Mouse (Mus musculus): ENCODE measurements around the gene Zdhhc21. TPM values are rescaled to one million over a fixed set of nuclear protein-coding genes. Genes with fewer than 3 reads are reported as not detected.

Zdhhc21 gene
- 11.5 and 13.8 TPM in 2 replicates for polyA plus RNA-seq (2014; fragmentation: Nextera tagmentation; extraction: Ambion mirVana)

- ATAC-seq (replicated peaks; ENCODE audit: insufficient number of reproducible peaks, low FRiP score, low TSS enrichment, low read depth): peak; percentile 92
- WGBS: under 1% methylated on average over 64 of the region's 82 CpGs
These were observed at the start of gene Zdhhc21 for GRCm38 (mm10) chr4:82859131-82860125. Gene Zdhhc21 (minus strand): TSS chr4:82859958.

GRCm38 (mm10) chr4:82895227-82895626 is 35.5 kb upstream of the Zdhhc21 start:
- Histone ChIP-seq H3K36me3 (replicated peaks; ENCODE audit: control insufficient read depth, insufficient read depth, low read depth, low read length) (no peaks in the 10 kb centered on the region), H3K4me3 (ENCODE audit: low read depth, low read length) (no peak overlapping the region), H3K9ac (replicated peaks; ENCODE audit: low read length) (no peak overlapping the region), H3K27ac (replicated peaks; ENCODE audit: low read depth, low read length) (no peak overlapping the region), H3K4me2 (ENCODE audit: low read depth, low read length) (no peak overlapping the region), H3K27me3 (ENCODE audit: control insufficient read depth, insufficient read depth, low read length) (no peaks in the 10 kb centered on the region), H3K4me1 (ENCODE audit: control insufficient read depth, insufficient read depth, low read length) (no peaks in the 10 kb centered on the region), H3K9me3 (replicated peaks; ENCODE audit: control insufficient read depth, low read length) (no peaks in the 10 kb centered on the region)
- DNase-seq (ENCODE audit: low spot score) (no peak), ATAC-seq (replicated peaks; ENCODE audit: insufficient number of reproducible peaks, low FRiP score, low TSS enrichment, low read depth) (no peak)
- 89% methylated on average over 10 of the region's 10 CpGs for WGBS

More at GRCm38 (mm10) chr4:82859131-82860125, at the start of gene Zdhhc21:
- H3K9ac ChIP-seq (replicated peaks; ENCODE audit: low read length): peak within 1 kb of the TSS; percentile 92
- peak within 1 kb of the TSS; percentile 78 for H3K4me2 ChIP-seq (ENCODE audit: low read depth, low read length)
- H3K4me1 ChIP-seq (ENCODE audit: control insufficient read depth, insufficient read depth, low read length): peaks cover 2% of the 10 kb centered on the region
- H3K4me3 ChIP-seq (ENCODE audit: low read depth, low read length): peak within 1 kb of the TSS; percentile 87
- no peaks in the 10 kb centered on the region for H3K36me3 ChIP-seq (replicated peaks; ENCODE audit: control insufficient read depth, insufficient read depth, low read depth, low read length)
- H3K27ac ChIP-seq (replicated peaks; ENCODE audit: low read depth, low read length): peak within 1 kb of the TSS; percentile 47
- peak; percentile 71 for DNase-seq (ENCODE audit: low spot score)
- H3K27me3 ChIP-seq (ENCODE audit: control insufficient read depth, insufficient read depth, low read length): no peaks in the 10 kb centered on the region
- H3K9me3 ChIP-seq (replicated peaks; ENCODE audit: control insufficient read depth, low read length): no peaks in the 10 kb centered on the region

- WGBS: 78% methylated on average over 5 of the region's 5 CpGs
- no peak for ATAC-seq (replicated peaks; ENCODE audit: insufficient number of reproducible peaks, low FRiP score, low TSS enrichment, low read depth)
- no peak overlapping the region for H3K27ac ChIP-seq (replicated peaks; ENCODE audit: low read depth, low read length)
These were observed 32.5 kb upstream of the Zdhhc21 start for GRCm38 (mm10) chr4:82892247-82892646.

GRCm38 (mm10) chr4:82891566-82891965 is 31.8 kb upstream of the Zdhhc21 start:
- Histone ChIP-seq H3K27me3 (ENCODE audit: control insufficient read depth, insufficient read depth, low read length) (no peaks in the 10 kb centered on the region), H3K9me3 (replicated peaks; ENCODE audit: control insufficient read depth, low read length) (no peaks in the 10 kb centered on the region), H3K27ac (replicated peaks; ENCODE audit: low read depth, low read length) (no peak overlapping the region), H3K4me2 (ENCODE audit: low read depth, low read length) (no peak overlapping the region), H3K4me1 (ENCODE audit: control insufficient read depth, insufficient read depth, low read length) (no peaks in the 10 kb centered on the region), H3K36me3 (replicated peaks; ENCODE audit: control insufficient read depth, insufficient read depth, low read depth, low read length) (no peaks in the 10 kb centered on the region), H3K9ac (replicated peaks; ENCODE audit: low read length) (no peak overlapping the region), H3K4me3 (ENCODE audit: low read depth, low read length) (no peak overlapping the region)
- WGBS: 66% methylated on average over 2 of the region's 2 CpGs
- no peak for DNase-seq (ENCODE audit: low spot score)
- ATAC-seq (replicated peaks; ENCODE audit: insufficient number of reproducible peaks, low FRiP score, low TSS enrichment, low read depth): no peak

More at GRCm38 (mm10) chr4:82892247-82892646, 32.5 kb upstream of the Zdhhc21 start:
- Histone ChIP-seq H3K36me3 (replicated peaks; ENCODE audit: control insufficient read depth, insufficient read depth, low read depth, low read length) (no peaks in the 10 kb centered on the region), H3K4me3 (ENCODE audit: low read depth, low read length) (no peak overlapping the region), H3K27me3 (ENCODE audit: control insufficient read depth, insufficient read depth, low read length) (no peaks in the 10 kb centered on the region), H3K9me3 (replicated peaks; ENCODE audit: control insufficient read depth, low read length) (no peaks in the 10 kb centered on the region), H3K9ac (replicated peaks; ENCODE audit: low read length) (no peak overlapping the region), H3K4me2 (ENCODE audit: low read depth, low read length) (no peak overlapping the region), H3K4me1 (ENCODE audit: control insufficient read depth, insufficient read depth, low read length) (no peaks in the 10 kb centered on the region)
- no peak for DNase-seq (ENCODE audit: low spot score)

- ATAC-seq (replicated peaks; ENCODE audit: insufficient number of reproducible peaks, low FRiP score, low TSS enrichment, low read depth) (peak; percentile 85), DNase-seq (ENCODE audit: low spot score) (peak; percentile 89)
- H3K4me3 ChIP-seq (ENCODE audit: low read depth, low read length): no peak overlapping the region
- no peak overlapping the region for H3K9ac ChIP-seq (replicated peaks; ENCODE audit: low read length)
- H3K27me3 ChIP-seq (ENCODE audit: control insufficient read depth, insufficient read depth, low read length): no peaks in the 10 kb centered on the region
- H3K4me1 ChIP-seq (ENCODE audit: control insufficient read depth, insufficient read depth, low read length): no peaks in the 10 kb centered on the region
- H3K36me3 ChIP-seq (replicated peaks; ENCODE audit: control insufficient read depth, insufficient read depth, low read depth, low read length): no peaks in the 10 kb centered on the region
- H3K9me3 ChIP-seq (replicated peaks; ENCODE audit: control insufficient read depth, low read length): no peaks in the 10 kb centered on the region
- H3K4me2 ChIP-seq (ENCODE audit: low read depth, low read length): no peak overlapping the region
- peak overlapping the region; percentile 52; the same call in 1 of the 2 replicates for H3K27ac ChIP-seq (replicated peaks; ENCODE audit: low read depth, low read length)
- WGBS: 36% methylated on average over 7 of the region's 7 CpGs
These were observed 31.3 kb upstream of the Zdhhc21 start for GRCm38 (mm10) chr4:82891049-82891448.

- 76% methylated on average over 4 of the region's 4 CpGs for WGBS
- peak; percentile 12 for ATAC-seq (replicated peaks; ENCODE audit: insufficient number of reproducible peaks, low FRiP score, low TSS enrichment, low read depth)
- Histone ChIP-seq H3K4me2 (ENCODE audit: low read depth, low read length) (no peak overlapping the region), H3K4me1 (ENCODE audit: control insufficient read depth, insufficient read depth, low read length) (no peaks in the 10 kb centered on the region), H3K27ac (replicated peaks; ENCODE audit: low read depth, low read length) (peak overlapping the region; percentile 52; the same call in 1 of the 2 replicates), H3K9me3 (replicated peaks; ENCODE audit: control insufficient read depth, low read length) (no peaks in the 10 kb centered on the region), H3K4me3 (ENCODE audit: low read depth, low read length) (no peak overlapping the region), H3K36me3 (replicated peaks; ENCODE audit: control insufficient read depth, insufficient read depth, low read depth, low read length) (no peaks in the 10 kb centered on the region), H3K27me3 (ENCODE audit: control insufficient read depth, insufficient read depth, low read length) (no peaks in the 10 kb centered on the region), H3K9ac (replicated peaks; ENCODE audit: low read length) (no peak overlapping the region)
- DNase-seq (ENCODE audit: low spot score): no peak
These were observed 30.8 kb upstream of the Zdhhc21 start for GRCm38 (mm10) chr4:82890585-82890984.

- Histone ChIP-seq H3K27ac (replicated peaks; ENCODE audit: low read depth, low read length) (no peak overlapping the region), H3K9me3 (replicated peaks; ENCODE audit: control insufficient read depth, low read length) (no peaks in the 10 kb centered on the region), H3K9ac (replicated peaks; ENCODE audit: low read length) (no peak overlapping the region), H3K36me3 (replicated peaks; ENCODE audit: control insufficient read depth, insufficient read depth, low read depth, low read length) (no peaks in the 10 kb centered on the region), H3K4me2 (ENCODE audit: low read depth, low read length) (no peak overlapping the region), H3K27me3 (ENCODE audit: control insufficient read depth, insufficient read depth, low read length) (no peaks in the 10 kb centered on the region), H3K4me1 (ENCODE audit: control insufficient read depth, insufficient read depth, low read length) (no peaks in the 10 kb centered on the region), H3K4me3 (ENCODE audit: low read depth, low read length) (no peak overlapping the region)
- ATAC-seq (replicated peaks; ENCODE audit: insufficient number of reproducible peaks, low FRiP score, low TSS enrichment, low read depth) (no peak), DNase-seq (ENCODE audit: low spot score) (no peak)
- 75% methylated on average over 2 of the region's 2 CpGs for WGBS
These were observed 26.4 kb upstream of the Zdhhc21 start for GRCm38 (mm10) chr4:82886148-82886547.

- H3K4me1 ChIP-seq (ENCODE audit: control insufficient read depth, insufficient read depth, low read length): no peaks in the 10 kb centered on the region
- no peaks in the 10 kb centered on the region for H3K36me3 ChIP-seq (replicated peaks; ENCODE audit: control insufficient read depth, insufficient read depth, low read depth, low read length)
- H3K27ac ChIP-seq (replicated peaks; ENCODE audit: low read depth, low read length): no peak overlapping the region
- 38% methylated on average over 1 of the region's 1 CpGs for WGBS
- no peaks in the 10 kb centered on the region for H3K9me3 ChIP-seq (replicated peaks; ENCODE audit: control insufficient read depth, low read length)
- H3K27me3 ChIP-seq (ENCODE audit: control insufficient read depth, insufficient read depth, low read length): no peaks in the 10 kb centered on the region
- no peak overlapping the region for H3K9ac ChIP-seq (replicated peaks; ENCODE audit: low read length)
- H3K4me3 ChIP-seq (ENCODE audit: low read depth, low read length): no peak overlapping the region
- DNase-seq (ENCODE audit: low spot score) (no peak), ATAC-seq (replicated peaks; ENCODE audit: insufficient number of reproducible peaks, low FRiP score, low TSS enrichment, low read depth) (no peak)
- H3K4me2 ChIP-seq (ENCODE audit: low read depth, low read length): no peak overlapping the region
These were observed 25.8 kb upstream of the Zdhhc21 start for GRCm38 (mm10) chr4:82885535-82885913.

Data from embryonic facial prominence, embryonic 11.5 days (tissue).